Mouse (Mus musculus): ENCODE data around the gene Treml1. TPM values are rescaled to one million over a fixed set of nuclear protein-coding genes. Genes with fewer than 3 reads are reported as not detected.

The Treml1 gene
- polyA plus RNA-seq, 2 experiments from 2014 or later: not detected

DNA sequence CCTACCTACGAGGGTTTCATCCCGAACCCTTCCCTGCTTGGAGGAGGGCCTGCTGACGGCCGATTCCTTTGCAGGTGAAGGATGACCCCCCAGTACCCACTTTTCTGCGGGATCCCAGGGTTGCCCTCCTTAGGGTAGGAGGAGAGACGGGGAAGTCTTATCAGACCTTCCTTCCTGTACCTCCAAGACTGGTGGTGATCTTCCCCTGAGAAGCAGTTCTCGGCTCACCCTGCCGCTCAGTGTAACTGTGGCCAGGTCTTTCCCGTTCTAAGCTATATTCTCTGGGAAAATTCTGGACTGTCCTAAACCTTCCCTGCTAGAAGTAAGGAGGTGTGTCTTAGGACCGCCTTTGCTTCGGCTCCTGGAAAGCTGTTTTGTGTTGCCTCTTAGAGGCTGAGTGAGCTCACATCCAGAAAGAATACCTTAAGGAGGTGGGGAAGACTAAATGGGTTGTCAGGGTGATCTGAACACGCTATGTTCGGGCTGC lies 50.6 kb downstream of the Treml1 start:
- ATAC-seq: no peak

DNA sequence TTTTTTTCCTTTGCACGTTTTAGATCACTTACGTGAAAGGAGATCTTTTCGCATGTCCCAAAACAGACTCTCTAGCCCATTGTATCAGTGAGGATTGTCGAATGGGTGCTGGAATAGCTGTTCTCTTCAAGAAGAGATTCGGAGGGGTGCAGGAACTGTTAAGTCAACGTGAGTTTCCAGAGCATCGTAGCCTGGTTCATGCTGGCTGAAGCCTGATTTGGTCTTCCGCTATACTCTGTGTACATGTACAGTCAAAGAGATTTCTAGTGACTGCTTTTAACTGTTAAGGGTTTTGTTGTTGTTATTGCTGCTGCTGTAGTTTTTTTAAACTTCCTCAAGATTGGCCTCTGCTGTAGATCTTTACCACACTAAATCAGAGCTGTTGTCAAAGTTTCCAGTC lies 51.5 kb downstream of the Treml1 start:
- ATAC-seq: no peak

GRCm38 (mm10) chr17:48416011-48416410 lies 56.3 kb downstream of the Treml1 start:
- ATAC-seq: no peak

Other genes with a start within 250 kb of the Treml1 start
- gene 9830107B12Rik, start 213.6 kb upstream of the Treml1 start, polyA plus RNA-seq (2017; shearing (Covaris generic)): not detected
- not detected for gene A530064D06Rik, start 192.6 kb upstream of the Treml1 start, polyA plus RNA-seq (2017; shearing (Covaris generic))
- gene Trem1, start 127.1 kb upstream of the Treml1 start, polyA plus RNA-seq (2017; shearing (Covaris generic)): not detected
- not detected for gene Trem3, start 112.1 kb upstream of the Treml1 start, polyA plus RNA-seq (2017; shearing (Covaris generic))
- gene Treml4, start 95.6 kb upstream of the Treml1 start, polyA plus RNA-seq (2017; shearing (Covaris generic)): under 1 TPM in 1 of 2 experiments, not detected in 1; 0.37 TPM
- gene Treml2, start 60.4 kb upstream of the Treml1 start, polyA plus RNA-seq (2017; shearing (Covaris generic)): 10 to 100 TPM; 16.1 to 17.1 TPM
- gene B430306N03Rik, start 43.8 kb upstream of the Treml1 start, polyA plus RNA-seq (2017; shearing (Covaris generic)): 1 to 10 TPM in 1 of 2 experiments, under 1 TPM in 1; 0.60 to 1.2 TPM
- gene Trem2, start 13.5 kb upstream of the Treml1 start, polyA plus RNA-seq (2017; shearing (Covaris generic)): not detected
- 10 to 100 TPM in 1 of 2 experiments, 1 to 10 TPM in 1; 9.6 to 11.9 TPM for gene Nfya, start 50.0 kb downstream of the Treml1 start, polyA plus RNA-seq (2017; shearing (Covaris generic))
- 10 to 100 TPM; 80.8 to 86.1 TPM for gene Oard1, start 50.1 kb downstream of the Treml1 start, polyA plus RNA-seq (2017; shearing (Covaris generic))
- gene Apobec2, start 73.0 kb downstream of the Treml1 start, polyA plus RNA-seq (2017; shearing (Covaris generic)): 1 to 10 TPM; 2.8 to 3.0 TPM
- gene Tspo2, start 91.6 kb downstream of the Treml1 start, polyA plus RNA-seq (2017; shearing (Covaris generic)): 1 to 10 TPM in 1 of 2 experiments, not detected in 1; 3.6 TPM
- gene Unc5cl, start 95.0 kb downstream of the Treml1 start, polyA plus RNA-seq (2017; shearing (Covaris generic)): 10 to 100 TPM; 19.0 to 19.1 TPM

Measured in activated CD4-positive, CD25-positive, alpha-beta regulatory T cell, adult 4 months (primary cell).